15 mouse cellular contexts compared by ENCODE assay signal in the genomic region with DNA sequence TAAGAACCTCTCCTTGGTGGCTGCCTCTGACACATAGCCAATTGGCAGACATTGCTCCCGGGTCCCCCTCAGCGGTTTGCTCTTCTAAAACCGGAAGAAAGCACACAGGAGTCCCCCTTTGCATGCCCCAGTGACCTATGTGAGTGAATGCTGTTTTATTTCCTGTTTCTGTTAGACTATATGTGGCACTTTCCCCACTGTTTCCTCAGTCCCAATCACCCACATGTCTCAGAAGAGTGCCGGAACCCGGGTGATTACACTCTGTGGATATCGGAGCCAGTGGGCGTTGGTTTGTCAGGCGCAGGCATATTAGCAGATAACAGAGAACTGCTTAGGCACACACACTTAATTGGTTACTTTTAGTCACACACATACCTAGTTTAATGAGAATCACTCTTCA.
A peak's percentile ranks its signal among the peaks of the same experiment; 100 is the strongest.
DNase-seq lines count a peak whose midpoint lies in the region; ATAC-seq and TF ChIP-seq lines count a peak whose summit lies in the region.
"Had no signal": no experiment of that assay in that cellular context is flagged by ENCODE, and none has a peak within 500 bp of the region (broad histone marks: within the 10 kb centered on the region; RNA-seq: fewer than 3 reads in every experiment).

No protein-coding gene starts in this region.

- no peak overlapping the region for H3K27ac ChIP-seq in lung, postnatal 0 days (ENCODE audit: low read length)
- H3K27ac ChIP-seq: embryonic facial prominence, embryonic 12.5 days had no signal

- H3K9me3 ChIP-seq in lung, postnatal 0 days (ENCODE audit: low read length) = no peaks in the 10 kb centered on the region
- H3K9me3 ChIP-seq: embryonic facial prominence, embryonic 12.5 days had no signal

- 58% methylated on average over 8 of the region's 8 CpGs for WGBS in lung, postnatal 0 days

- TF ChIP-seq CTCF in lung, postnatal 0 days (IDR thresholded peaks at IDR 0.05) = no peak

- H3K4me1 ChIP-seq in lung, postnatal 0 days (ENCODE audit: insufficient read depth, low read depth, low read length) = no peaks in the 10 kb centered on the region
- H3K4me1 ChIP-seq: embryonic facial prominence, embryonic 12.5 days; megakaryocyte, embryonic 14.5 days had no signal

- H3K4me2 ChIP-seq in lung, postnatal 0 days (replicated peaks; ENCODE audit: low read depth, low read length) = no peak overlapping the region
- H3K4me2 ChIP-seq: embryonic facial prominence, embryonic 12.5 days had no signal

- peak; percentile 68 to 69 for DNase-seq in B cell, adult 2 months
- DNase-seq in MEL-GATA-1-ER (ENCODE audit: extremely low read depth, low read depth) = peak; percentile 68
- peak; percentile 42 for DNase-seq in liver
- peak; percentile 67 to 72 for DNase-seq in spleen, postnatal 36 days (ENCODE audit: low spot score in 2 of 2)
- DNase-seq in adrenal gland, postnatal 4 days (ENCODE audit: low spot score in 2 of 2) = no peak
- no peak for DNase-seq in lung, postnatal 0 days (ENCODE audit: low spot score)
- DNase-seq in layer of hippocampus, postnatal 25 days (ENCODE audit: extremely low spot score in 1 of 2, low spot score in 1 of 2) = no peak
- no peak for DNase-seq in urinary bladder, postnatal 36 days (ENCODE audit: low spot score in 2 of 2)
- DNase-seq: adrenal gland, postnatal 10 days; cerebellum, adult 18-20 months; forebrain, postnatal 0 days; right cerebral cortex, postnatal 14 days had no signal

- no peak overlapping the region for H3K4me3 ChIP-seq in lung, postnatal 0 days (ENCODE audit: low read depth, low read length)
- H3K4me3 ChIP-seq: embryonic facial prominence, embryonic 12.5 days; megakaryocyte, embryonic 14.5 days had no signal

- H3K9ac ChIP-seq in lung, postnatal 0 days (replicated peaks; ENCODE audit: low read depth) = no peak overlapping the region
- H3K9ac ChIP-seq: embryonic facial prominence, embryonic 12.5 days; forebrain, postnatal 0 days had no signal

- no peak for TF ChIP-seq EP300 in lung, postnatal 0 days (IDR thresholded peaks at IDR 0.05)

- ATAC-seq in lung, postnatal 0 days = no peak
- ATAC-seq: forebrain, postnatal 0 days; hindbrain, embryonic 16.5 days had no signal

- H3K27me3 ChIP-seq in lung, postnatal 0 days (replicated peaks; ENCODE audit: insufficient read depth, low read length) = no peaks in the 10 kb centered on the region
- H3K27me3 ChIP-seq: embryonic facial prominence, embryonic 12.5 days had no signal

- H3K36me3 ChIP-seq in lung, postnatal 0 days (ENCODE audit: insufficient read depth, low read length) = no peaks in the 10 kb centered on the region
- H3K36me3 ChIP-seq: embryonic facial prominence, embryonic 12.5 days had no signal

Comparison
In these comparisons a context has a peak if more than half of its experiments do, and no peak if none do; other contexts are left out.
1. DNase-seq: peak in B cell, adult 2 months (2 of 2), MEL-GATA-1-ER (single experiment), liver (single experiment) and spleen, postnatal 36 days (2 of 2); none in adrenal gland, postnatal 4 days (0 of 2), lung, postnatal 0 days (single experiment), layer of hippocampus, postnatal 25 days (0 of 2) and urinary bladder, postnatal 36 days (0 of 2).